Mouse (Mus musculus): Measurements from ENCODE around the gene Tcn2.

GRCm38 (mm10) chr11:3887331-3887730 is 44.6 kb downstream of the Tcn2 start:
- TF ChIP-seq CTCF (IDR thresholded peaks at IDR 0.05; ENCODE audit: low read depth, low read length) (no peak), GATA1 (IDR thresholded peaks at IDR 0.05; ENCODE audit: borderline replicate concordance, low read length) (no peak), GATA2 (IDR thresholded peaks at IDR 0.05; ENCODE audit: borderline replicate concordance, low read depth, low read length) (no peak)

All from G1E (cell line).